Mouse (Mus musculus) c-Kit-negative CD71-positive TER-119-positive erythroid progenitor cells, embryonic 14.5 days (primary cell): ENCODE data around the gene Ank3.
"Not testable (repeated sequence)": the region's sequence is repeated elsewhere in the genome, so short reads cannot be mapped to it uniquely, and the experiment has no call there.

Experiments
- DNase-seq: peaks from one replicate; pipeline ENCODE4 v3.0.0-alpha.2; 2013; ENCODE audit warnings: low read depth, low spot score

The Ank3 gene

GRCm38 (mm10) chr10:69398763-69399590 lies at the start of gene Ank3:
Ank3 (plus strand) TSS chr10:69398773.
- no peak for DNase-seq

GRCm38 (mm10) chr10:69351071-69351841 lies 47.3 kb upstream of the Ank3 start:
- no peak for DNase-seq

GRCm38 (mm10) chr10:69351842-69352211 lies 46.7 kb upstream of the Ank3 start:
- DNase-seq: no peak

DNA sequence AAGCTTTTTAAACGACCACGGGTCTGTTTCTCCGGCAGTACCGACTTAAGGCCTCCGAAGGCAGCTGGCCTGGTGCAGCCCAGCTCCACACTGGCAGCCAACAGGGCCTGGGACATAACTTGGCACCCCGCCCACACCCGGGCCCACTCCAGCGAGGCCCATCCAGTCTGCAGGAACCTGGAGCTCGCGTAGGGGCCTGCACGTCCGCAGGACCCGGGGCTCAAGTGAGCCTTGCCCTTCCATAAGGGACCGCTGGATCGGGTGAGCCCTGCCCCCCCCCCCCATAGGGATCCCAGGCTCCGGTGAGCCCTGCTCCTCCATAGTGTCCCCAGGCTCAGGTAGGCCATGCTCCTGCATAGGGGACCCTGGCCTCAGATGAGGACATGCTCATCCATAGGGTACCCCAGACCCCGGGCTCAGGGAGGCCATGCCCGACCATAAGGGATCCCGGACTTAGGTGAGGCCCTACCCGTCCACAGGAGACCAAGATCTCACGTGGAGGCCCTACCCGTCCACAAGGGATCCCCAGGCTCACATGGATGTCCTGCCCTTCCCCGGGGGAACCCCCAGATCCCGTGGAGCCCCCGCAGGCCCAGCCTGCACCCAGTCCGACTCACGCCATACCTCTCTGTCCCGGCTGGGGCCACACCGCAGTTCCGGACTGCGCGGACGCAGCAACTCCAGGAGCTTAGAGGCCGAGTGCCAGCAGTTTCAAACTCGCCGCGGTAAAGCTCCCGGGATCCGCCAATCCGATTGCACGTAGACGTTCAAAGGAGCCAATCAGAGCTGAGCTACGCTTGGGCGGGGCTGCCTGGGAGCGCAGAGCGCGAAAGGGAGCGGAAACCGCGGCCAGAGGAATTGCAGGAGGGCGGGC lies 46.1 kb upstream of the Ank3 start, which contains the start of gene Cdk1:
TSS of gene Cdk1 (minus strand) at position 727 of the 874 bp plus-strand sequence.
- peak; percentile 94 for DNase-seq

DNA sequence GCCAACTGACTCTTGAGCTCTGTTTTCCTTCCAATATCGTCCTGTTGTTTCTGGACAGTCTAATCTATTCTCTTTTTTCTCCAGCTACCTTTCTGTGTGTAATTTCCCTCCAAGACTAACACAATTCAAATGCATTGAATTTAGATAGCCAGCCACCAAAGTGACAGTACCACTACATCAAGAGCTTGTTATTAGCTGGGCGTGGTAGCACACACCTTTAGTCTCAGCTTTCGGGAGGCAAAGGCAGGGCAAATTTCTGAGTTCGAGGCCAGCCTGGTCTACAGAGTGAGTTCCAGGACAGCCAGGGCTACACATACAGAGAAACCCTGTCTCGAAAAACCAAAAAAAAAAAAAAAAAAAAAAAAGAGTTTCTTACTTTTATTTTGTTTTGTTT lies 45.5 kb upstream of the Ank3 start:
- not testable (repeated sequence) for DNase-seq

- DNase-seq: no peak
These were observed 38.9 kb upstream of the Ank3 start for GRCm38 (mm10) chr10:69359666-69360065.

- DNase-seq: no peak
These were observed 32.4 kb upstream of the Ank3 start for GRCm38 (mm10) chr10:69366208-69366607.

DNA sequence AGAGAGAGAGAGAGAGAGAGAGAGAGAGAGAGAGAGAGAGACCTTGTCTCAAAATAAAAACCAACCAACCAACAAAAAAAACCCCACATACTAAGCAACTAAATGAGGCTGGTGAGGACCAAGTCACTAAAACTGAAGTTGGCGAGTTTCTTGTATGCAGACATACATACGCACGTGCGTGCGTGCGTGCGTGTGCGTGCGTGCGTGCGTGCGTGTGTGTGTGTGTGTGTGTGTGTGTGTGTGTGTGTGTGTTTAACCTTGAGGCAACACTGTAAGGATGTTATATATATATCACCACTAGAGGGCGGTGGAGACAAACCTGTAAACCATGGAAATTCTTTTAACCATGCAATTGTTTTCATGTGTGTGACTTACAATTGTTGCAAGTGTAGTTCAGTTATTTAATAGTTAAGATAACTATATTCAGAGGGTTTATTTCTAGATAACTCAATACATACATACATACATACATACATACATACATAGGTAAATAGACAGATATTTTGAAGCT lies 31.6 kb upstream of the Ank3 start:
- DNase-seq: no peak

DNA sequence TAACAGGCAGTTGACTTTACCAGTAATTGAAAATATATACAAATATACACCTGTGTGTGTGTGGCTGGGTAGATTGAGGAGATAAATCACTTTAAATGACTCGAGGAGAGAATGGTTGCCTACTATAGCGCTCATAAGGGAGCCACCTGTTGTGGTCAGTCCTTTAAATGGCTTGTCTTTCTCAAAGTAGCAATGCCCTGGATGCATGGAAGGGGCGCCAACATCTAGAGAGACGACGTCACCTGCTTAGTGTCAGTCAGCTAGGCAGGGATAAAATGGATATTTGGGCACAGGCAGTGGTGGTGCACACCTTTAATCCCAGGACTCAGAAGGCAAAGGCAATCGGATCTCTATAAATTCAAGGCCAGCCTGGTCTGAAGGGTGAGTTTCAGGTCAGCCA lies 29.3 kb upstream of the Ank3 start:
- no peak for DNase-seq

DNA sequence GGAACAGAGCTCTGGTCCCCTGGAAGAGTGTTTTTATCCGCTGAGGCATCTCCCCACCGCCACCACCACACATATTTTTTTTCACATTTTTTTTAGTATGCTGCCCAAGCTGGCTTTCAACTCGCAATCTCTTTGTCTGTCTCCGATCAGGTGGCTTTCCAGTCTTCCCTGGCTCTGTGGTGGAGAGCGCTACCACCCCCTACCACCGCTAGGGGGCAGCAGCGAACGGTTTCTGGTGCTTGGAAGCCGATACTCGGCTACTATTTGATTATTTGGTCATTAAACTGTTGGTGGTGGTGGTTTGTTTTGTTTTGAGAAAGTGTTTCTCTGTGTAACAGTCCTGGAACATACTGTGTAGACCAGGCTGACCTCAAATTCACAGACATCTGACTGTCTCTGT lies 27.1 kb upstream of the Ank3 start:
- no peak for DNase-seq

- no peak for DNase-seq
These were observed 26.5 kb upstream of the Ank3 start for GRCm38 (mm10) chr10:69372061-69372460.

DNA sequence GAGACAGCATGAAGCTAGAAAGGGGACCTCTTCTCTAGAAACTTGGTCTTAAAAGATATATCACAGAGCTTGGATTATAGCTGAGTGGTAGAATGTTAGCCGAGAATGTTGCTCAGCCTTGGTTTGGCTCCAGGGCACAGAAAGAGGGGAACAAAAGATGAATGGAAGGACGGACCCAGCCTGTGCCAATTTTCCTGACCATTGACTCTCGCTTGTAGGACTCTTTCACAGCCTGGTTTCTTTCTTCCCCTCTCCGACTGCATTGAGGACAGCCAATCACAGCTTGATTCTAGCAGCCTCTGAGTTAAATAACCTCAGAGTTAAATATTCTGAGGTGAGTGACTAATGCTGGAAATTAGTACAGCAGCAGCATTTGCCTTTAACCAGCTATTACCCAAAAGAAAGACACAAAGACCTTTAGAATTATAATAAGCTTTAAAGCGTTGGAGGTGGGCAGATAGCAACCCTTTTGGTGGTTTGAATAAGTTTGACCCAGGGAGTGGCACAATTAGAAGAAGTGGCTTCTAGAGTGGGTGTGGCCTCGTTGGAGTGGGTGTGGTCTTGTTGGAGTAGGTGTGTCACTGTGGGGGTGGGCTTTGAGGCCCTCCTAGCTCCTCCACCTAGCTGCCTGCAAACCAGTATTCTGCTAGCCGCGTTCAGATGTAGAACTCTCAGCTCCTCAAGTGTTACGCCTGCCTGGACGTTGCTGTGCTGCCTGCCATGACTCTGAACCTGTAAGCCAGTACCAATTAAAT lies 24.6 kb upstream of the Ank3 start:
- DNase-seq: no peak

- no peak for DNase-seq
These were observed 23.4 kb upstream of the Ank3 start for GRCm38 (mm10) chr10:69375154-69375553.

GRCm38 (mm10) chr10:69383186-69383585 lies 15.4 kb upstream of the Ank3 start:
- no peak for DNase-seq

DNA sequence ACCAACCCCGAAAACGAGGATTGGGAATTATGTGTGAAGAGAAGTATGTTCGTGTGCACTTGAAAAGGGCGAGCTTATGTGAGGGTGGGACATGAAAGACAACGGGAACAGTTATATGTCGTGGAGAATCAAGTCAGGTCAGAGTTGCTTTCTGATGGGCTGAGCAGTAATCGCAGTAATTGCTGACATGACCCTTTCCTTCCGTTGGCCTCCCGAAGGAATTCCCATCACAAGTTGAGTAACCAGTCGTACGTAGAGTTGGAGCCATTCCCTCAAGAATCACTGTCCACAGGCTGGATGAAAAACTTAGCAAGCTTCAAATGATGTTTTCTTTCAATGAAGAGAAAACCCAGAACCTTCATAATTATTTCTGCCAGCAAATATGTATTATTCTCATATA lies 13.9 kb upstream of the Ank3 start:
- DNase-seq: no peak

- DNase-seq: no peak
These were observed 13.4 kb upstream of the Ank3 start for GRCm38 (mm10) chr10:69385136-69385535.

GRCm38 (mm10) chr10:69386767-69387166 lies 11.8 kb upstream of the Ank3 start:
- DNase-seq: no peak

DNA sequence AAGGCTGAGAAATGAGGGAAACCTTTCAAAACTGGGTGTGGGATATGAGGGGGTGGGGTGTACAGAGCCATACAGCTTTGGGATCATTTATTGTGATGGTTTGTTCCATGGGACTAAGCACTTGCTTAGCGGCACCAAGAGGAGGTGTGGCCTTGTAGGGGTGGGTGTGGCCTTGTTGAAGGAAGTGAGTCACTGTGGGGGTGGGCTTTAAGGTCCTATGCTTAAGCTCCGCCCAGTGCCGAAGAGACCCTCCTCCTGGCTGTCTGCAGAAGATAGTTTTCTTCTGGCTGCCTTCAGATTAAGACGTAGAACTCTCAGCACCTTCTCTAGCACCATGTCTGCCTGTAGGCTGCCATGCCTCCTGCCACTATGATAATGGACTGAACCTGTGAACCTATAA lies 9.1 kb upstream of the Ank3 start:
- no peak for DNase-seq

GRCm38 (mm10) chr10:69398197-69398762 lies 293 bp upstream of the Ank3 start:
- DNase-seq: no peak

DNA sequence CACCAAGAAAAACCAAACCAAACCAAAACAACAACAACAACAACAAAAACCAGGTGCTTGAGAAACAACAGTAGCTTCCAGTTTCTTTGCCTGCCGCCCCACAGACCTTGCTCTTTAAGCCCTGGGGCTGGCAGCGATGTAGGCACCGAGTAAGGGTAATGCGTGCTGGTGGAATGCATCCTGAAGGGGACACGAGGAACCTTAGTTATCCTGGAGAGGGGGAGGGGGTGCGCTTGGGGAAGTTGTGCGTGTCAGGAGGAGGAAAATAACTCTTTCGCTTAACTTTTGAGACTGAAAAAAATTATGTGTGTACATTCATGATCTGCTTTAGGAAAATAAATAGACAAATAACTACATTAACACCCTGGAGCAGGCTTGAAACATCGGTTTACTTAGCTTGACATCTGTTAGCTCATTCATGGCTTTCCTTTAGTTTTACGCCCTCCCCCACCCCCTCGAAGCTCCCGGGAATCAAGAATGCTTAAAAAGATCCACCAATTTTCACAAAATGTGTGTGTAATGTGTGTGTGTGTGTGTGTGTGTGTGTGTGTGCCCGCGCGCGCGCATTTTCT lies 1.3 kb downstream of the Ank3 start:
- no peak for DNase-seq
